Mouse (Mus musculus) neural tube, embryonic 10.5 days (tissue): ENCODE measurements around the gene Ufsp1.
A peak's percentile ranks its signal among the peaks of the same experiment; 100 is the strongest.

Experiments used
- DNase-seq: peaks from one replicate; pipeline ENCODE4 v3.0.0-alpha.2; 2017; ENCODE audit warnings: low spot score; ENCODE audit errors: extremely low spot score

The Ufsp1 gene

GRCm38 (mm10) chr5:137333512-137334174, 39.2 kb downstream of the Ufsp1 start, which contains the start of gene Slc12a9:
Gene Slc12a9, minus strand, starts transcription at chr5:137333597.
- peak; percentile 90 for DNase-seq

- no peak for DNase-seq
Observed at GRCm38 (mm10) chr5:137334317-137334716, 39.9 kb downstream of the Ufsp1 start.

- DNase-seq, result no peak
Observed at GRCm38 (mm10) chr5:137335066-137335465, 40.6 kb downstream of the Ufsp1 start.

GRCm38 (mm10) chr5:137337190-137337589, 42.8 kb downstream of the Ufsp1 start:
- no peak for DNase-seq

GRCm38 (mm10) chr5:137338256-137338655, 43.8 kb downstream of the Ufsp1 start:
- DNase-seq, result peak; percentile 85

GRCm38 (mm10) chr5:137338663-137339289, 44.3 kb downstream of the Ufsp1 start:
- peak; percentile 52 for DNase-seq

- peak; percentile 30 for DNase-seq
Observed at GRCm38 (mm10) chr5:137339290-137339979, 45.0 kb downstream of the Ufsp1 start.

- no peak for DNase-seq
Observed at GRCm38 (mm10) chr5:137340222-137340621, 45.8 kb downstream of the Ufsp1 start.

GRCm38 (mm10) chr5:137342407-137343012, 48.1 kb downstream of the Ufsp1 start:
- DNase-seq, result no peak

- DNase-seq, result no peak
Observed at GRCm38 (mm10) chr5:137343412-137343811, 49.0 kb downstream of the Ufsp1 start.

- DNase-seq, result no peak
Observed at GRCm38 (mm10) chr5:137343869-137344268, 49.4 kb downstream of the Ufsp1 start.
